Mouse (Mus musculus) hematopoietic stem cell, adult 5-6 weeks (primary cell): ENCODE results near the gene Apba3. TPM values are rescaled to one million over a fixed set of nuclear protein-coding genes. Genes with fewer than 3 reads are reported as not detected.

ENCODE experiments used
- ATAC-seq, 2 experiments: fragments of 125-278 bp in 1 of 2; replicated peaks in 1 of 2; 2 replicates each; pipeline ENCODE4 v1.8.0; 2016 to 2017; ENCODE audit warnings: inconsistent platforms in 2 of 2, mild to moderate bottlenecking in 2 of 2, moderate number of reproducible peaks in 2 of 2, low read depth in 1 of 2, moderate TSS enrichment in 1 of 2; ENCODE audit not compliant: low FRiP score in 2 of 2, poor library complexity in 2 of 2, severe bottlenecking in 2 of 2, insufficient read depth in 1 of 2, low TSS enrichment in 1 of 2
- total RNA-seq: library from RNA; stranded (forward); fragments of 172-1452, 232-1000 nt; gene quantifications from 2 replicates; pipeline ENCODE4 v1.2.3, GENCODE M21; 2017

The Apba3 gene
- total RNA-seq, 1 experiment from 2014 or later = 10.5 TPM

- ATAC-seq = no peak
Observed at GRCm38 (mm10) chr10:81299585-81300351, 33.0 kb downstream of the Apba3 start.

- ATAC-seq = no peak
Observed at GRCm38 (mm10) chr10:81300352-81300907, 33.7 kb downstream of the Apba3 start.

GRCm38 (mm10) chr10:81301321-81301720, 34.6 kb downstream of the Apba3 start:
- ATAC-seq = no peak

- no peak for ATAC-seq
Observed at GRCm38 (mm10) chr10:81302288-81302687, 35.5 kb downstream of the Apba3 start.

- ATAC-seq = no peak
Observed at GRCm38 (mm10) chr10:81302781-81303218, 36.0 kb downstream of the Apba3 start.

- no peak for ATAC-seq
Observed at GRCm38 (mm10) chr10:81303258-81303657, 36.5 kb downstream of the Apba3 start.

GRCm38 (mm10) chr10:81303761-81304160, 37.0 kb downstream of the Apba3 start:
- ATAC-seq = 0 out of 4 replicates have a peak, but pooled peaks have one; percentile 33 to 34

GRCm38 (mm10) chr10:81304597-81305238, 38.0 kb downstream of the Apba3 start:
- ATAC-seq = peak; percentile 61 to 63

- no peak for ATAC-seq
Observed at GRCm38 (mm10) chr10:81305663-81306062, 38.9 kb downstream of the Apba3 start.

GRCm38 (mm10) chr10:81306173-81306668, 39.5 kb downstream of the Apba3 start:
- ATAC-seq = no peak

GRCm38 (mm10) chr10:81306837-81307682, 40.3 kb downstream of the Apba3 start:
- no peak for ATAC-seq

- no peak for ATAC-seq
Observed at GRCm38 (mm10) chr10:81309571-81309970, 42.8 kb downstream of the Apba3 start.

- ATAC-seq = no peak
Observed at GRCm38 (mm10) chr10:81313581-81313980, 46.8 kb downstream of the Apba3 start.

GRCm38 (mm10) chr10:81314201-81314600, 47.4 kb downstream of the Apba3 start:
- no peak for ATAC-seq

GRCm38 (mm10) chr10:81315587-81315986, 48.8 kb downstream of the Apba3 start:
- no peak for ATAC-seq

- ATAC-seq = no peak
Observed at GRCm38 (mm10) chr10:81316338-81317060, 49.7 kb downstream of the Apba3 start.

GRCm38 (mm10) chr10:81317273-81317672, 50.5 kb downstream of the Apba3 start:
- ATAC-seq = 0 out of 4 replicates have a peak, but pooled peaks of 1 of the 2 experiments have one; percentile 6
